Mouse (Mus musculus) olfactory bulb, adult 2 months (tissue): ENCODE measurements around the gene Fbxl2. TPM values are rescaled to one million over a fixed set of nuclear protein-coding genes. Genes with fewer than 3 reads are reported as not detected.

ENCODE experiments used
- H3K27ac ChIP-seq: fragments of 200-500 bp; 2 replicates; pipeline ENCODE4 v1.5.1; 2012; ENCODE audit warnings: low read depth, low read length; ENCODE audit not compliant: insufficient read depth
- H3K4me1 ChIP-seq: fragments of 200-500 bp; 2 replicates; pipeline ENCODE4 v1.6.1; 2012; ENCODE audit warnings: low read length; ENCODE audit not compliant: control insufficient read depth, insufficient read depth
- H3K4me3 ChIP-seq: fragments of 200-500 bp; 2 replicates; pipeline ENCODE4 v1.5.1; 2012; ENCODE audit warnings: mild to moderate bottlenecking, low read depth, low read length, moderate library complexity; ENCODE audit not compliant: insufficient read depth
- CTCF ChIP-seq: fragments of 200-500 bp; IDR thresholded peaks from 2 replicates; pipeline ENCODE4 v1.5.1; 2012; ENCODE audit warnings: low read depth, mild to moderate bottlenecking, low read length, moderate library complexity; ENCODE audit not compliant: insufficient read depth
- POLR2A ChIP-seq: fragments of 200-500 bp; IDR thresholded peaks from 2 replicates; pipeline ENCODE4 v1.6.1; 2012; ENCODE audit warnings: mild to moderate bottlenecking, low read depth, low read length, moderate library complexity; ENCODE audit not compliant: insufficient read depth
- WGBS: fragments of 180-500 bp; shearing (Covaris S2); methylation state at CpG from one replicate; pipeline ENCODE4 v1.1.7; 2018; 5-methylcytosine and 5-hydroxymethylcytosine counted together
- polyA plus RNA-seq: library from polyadenylated mRNA; stranded (reverse); fragments of >200 nt; gene quantifications from 2 replicates; pipeline ENCODE4 v1.2.4, GENCODE M21; 2012; ENCODE audit warnings: low replicate concordance; ENCODE audit not compliant: missing spikeins, insufficient read depth, insufficient read length

The Fbxl2 gene
- polyA plus RNA-seq, 1 experiment, result not detected

DNA sequence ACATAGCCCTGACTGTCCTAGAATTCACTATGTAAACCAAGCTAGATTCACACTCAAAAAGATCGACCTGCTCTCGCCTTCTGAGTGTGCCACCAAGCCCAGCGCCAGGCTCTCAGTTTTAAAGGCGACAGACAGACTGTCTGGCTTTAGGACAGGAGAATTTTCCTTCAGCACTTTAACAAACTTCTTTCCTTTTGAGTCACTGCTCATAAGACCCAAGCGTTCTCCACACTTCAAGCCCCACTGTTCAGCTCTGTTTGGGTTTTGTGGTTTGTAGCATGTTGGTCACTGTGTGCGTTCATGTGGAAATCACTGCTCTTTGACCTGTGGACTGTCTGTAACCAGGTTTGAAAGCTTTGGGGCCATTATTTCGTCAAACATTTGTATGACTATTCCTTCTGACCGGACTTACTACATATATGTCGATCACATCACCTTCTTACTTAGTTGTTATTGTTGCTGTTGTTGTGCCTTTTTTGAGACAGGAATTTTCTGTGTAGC, 38.1 kb downstream of the Fbxl2 start:
- Histone ChIP-seq H3K27ac (no peak overlapping the region), H3K4me3 (no peak overlapping the region), H3K4me1 (peaks cover 10% of the 10 kb centered on the region; the same call in 1 of the 2 replicates)
- no peak for TF ChIP-seq POLR2A
- TF ChIP-seq CTCF, result no peak
- WGBS, result 92% methylated on average over 9 of the region's 9 CpGs

DNA sequence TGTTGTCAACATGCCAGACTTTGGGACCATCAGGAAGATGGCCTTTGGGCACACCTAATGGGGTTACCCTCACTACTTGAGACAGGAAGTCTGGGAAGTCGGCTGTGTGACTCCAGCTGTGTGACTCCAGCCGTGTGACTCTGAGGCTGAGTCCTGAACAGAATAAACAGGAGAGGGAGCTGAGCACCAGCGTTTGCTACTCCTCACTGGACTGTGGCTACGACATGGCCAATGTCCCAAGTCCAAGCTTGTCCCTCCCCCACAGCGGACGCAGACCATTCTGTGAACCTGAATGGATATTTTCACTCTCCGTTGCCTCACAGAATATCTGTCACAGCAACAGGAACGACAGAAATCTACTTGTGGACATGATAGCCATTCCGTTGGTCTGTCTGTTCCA, 39.2 kb downstream of the Fbxl2 start:
- H3K4me3 ChIP-seq, result no peak overlapping the region
- no peak overlapping the region for H3K27ac ChIP-seq
- TF ChIP-seq CTCF (no peak), POLR2A (no peak)
- 70% methylated on average over 9 of the region's 9 CpGs for WGBS
- H3K4me1 ChIP-seq, result peaks cover 10% of the 10 kb centered on the region; the same call in 1 of the 2 replicates

DNA sequence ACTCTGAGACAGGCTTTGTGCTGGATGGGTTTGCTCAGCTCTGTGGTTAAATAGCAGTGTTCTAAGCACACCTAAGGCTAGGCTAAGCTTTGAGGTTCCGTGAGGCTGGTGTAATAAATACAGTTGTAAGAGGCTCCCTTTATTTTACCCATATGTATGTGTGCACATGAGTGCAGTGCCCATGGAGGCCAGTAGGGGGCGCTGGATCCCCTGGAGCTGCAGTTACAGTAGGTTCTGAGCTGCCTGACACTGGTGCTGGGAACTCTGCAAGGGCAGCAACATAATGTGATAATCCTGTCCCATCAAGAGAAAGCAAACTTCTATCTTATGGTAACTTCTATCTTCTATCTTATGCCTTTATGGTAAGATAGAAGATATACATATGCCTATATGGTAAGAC, 47.7 kb downstream of the Fbxl2 start:
- H3K27ac ChIP-seq, result no peak overlapping the region
- WGBS, result 69% methylated on average over 2 of the region's 2 CpGs
- no peaks in the 10 kb centered on the region for H3K4me1 ChIP-seq
- no peak for TF ChIP-seq POLR2A
- 0 out of 2 replicates have a peak, but pooled peaks have one; percentile 30 for TF ChIP-seq CTCF
- H3K4me3 ChIP-seq, result no peak overlapping the region

- Histone ChIP-seq H3K27ac (no peak overlapping the region), H3K4me1 (no peaks in the 10 kb centered on the region), H3K4me3 (no peak overlapping the region)
- WGBS, result 93% methylated on average over 7 of the region's 7 CpGs
- TF ChIP-seq POLR2A (no peak), CTCF (no peak)
Measured at GRCm38 (mm10) chr9:113992810-113993209, 53.2 kb downstream of the Fbxl2 start.

DNA sequence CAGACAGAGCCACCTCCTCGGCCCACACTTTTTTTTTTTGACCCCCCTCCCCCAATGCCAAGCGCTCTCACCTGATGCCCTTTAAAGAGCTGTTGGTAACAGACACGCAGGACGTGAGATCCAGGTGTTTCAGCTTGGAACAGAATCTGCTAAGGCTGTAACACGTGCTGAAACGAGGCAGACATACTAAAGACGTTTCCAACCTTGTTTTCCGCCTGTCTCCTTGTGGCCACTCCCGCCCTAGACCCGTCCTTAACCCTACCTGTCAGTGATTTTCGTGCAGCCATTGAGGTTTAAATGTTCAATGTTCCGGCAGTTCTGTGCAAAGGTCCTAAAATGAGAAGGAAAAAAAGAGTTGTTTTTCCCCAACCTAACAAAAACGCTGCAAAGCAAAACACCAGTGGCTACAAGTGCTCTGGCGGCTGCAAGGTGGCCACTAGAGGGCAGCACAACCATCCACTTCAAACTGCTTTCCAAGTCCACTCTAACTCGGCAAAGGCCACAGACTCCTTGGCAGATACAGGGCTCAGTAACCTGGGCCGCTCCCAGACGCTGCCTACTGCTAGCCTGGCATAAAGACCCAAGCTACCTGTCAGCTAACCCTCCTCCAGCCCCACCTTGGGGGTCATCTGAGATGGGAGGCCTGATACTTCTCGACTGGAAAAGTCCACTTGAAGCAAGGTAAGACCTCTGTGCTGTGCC, 55.3 kb downstream of the Fbxl2 start:
- Histone ChIP-seq H3K4me1 (no peaks in the 10 kb centered on the region), H3K4me3 (no peak overlapping the region), H3K27ac (no peak overlapping the region)
- 25% methylated on average over 18 of the region's 18 CpGs for WGBS
- no peak for TF ChIP-seq POLR2A
- peak; percentile 79 for TF ChIP-seq CTCF

GRCm38 (mm10) chr9:113984946-113985620, 60.9 kb downstream of the Fbxl2 start:
- WGBS, result 83% methylated on average over 13 of the region's 13 CpGs
- TF ChIP-seq POLR2A (no peak), CTCF (no peak)
- H3K4me3 ChIP-seq, result no peak overlapping the region
- peaks cover 10% of the 10 kb centered on the region for H3K4me1 ChIP-seq
- no peak overlapping the region for H3K27ac ChIP-seq

- 76% methylated on average over 11 of the region's 11 CpGs for WGBS
- peaks cover 10% of the 10 kb centered on the region for H3K4me1 ChIP-seq
- TF ChIP-seq POLR2A, result no peak
- TF ChIP-seq CTCF, result no peak
- H3K27ac ChIP-seq, result no peak overlapping the region
- no peak overlapping the region for H3K4me3 ChIP-seq
Measured at GRCm38 (mm10) chr9:113982883-113983670, 62.9 kb downstream of the Fbxl2 start.

- H3K4me3 ChIP-seq, result no peak overlapping the region
- no peak for TF ChIP-seq CTCF
- no peak for TF ChIP-seq POLR2A
- 86% methylated on average over 2 of the region's 2 CpGs for WGBS
Measured at GRCm38 (mm10) chr9:113982451-113982850, 63.5 kb downstream of the Fbxl2 start.

More at GRCm38 (mm10) chr9:113982451-113982850, 63.5 kb downstream of the Fbxl2 start:
- Histone ChIP-seq H3K4me1 (peaks cover 10% of the 10 kb centered on the region), H3K27ac (no peak overlapping the region)
